Mouse (Mus musculus) ES-Bruce4 (cell line): ENCODE data around the gene Il10. TPM values are rescaled to one million over a fixed set of nuclear protein-coding genes. Genes with fewer than 3 reads are reported as not detected.
A peak's percentile ranks its signal among the peaks of the same experiment; 100 is the strongest.

Experiments
- H3K27ac ChIP-seq: 2 replicates; pipeline ENCODE4 v1.5.1; 2012; ENCODE audit warnings: low read length, inconsistent platforms; ENCODE audit not compliant: insufficient read depth
- H3K27me3 ChIP-seq: 2 replicates; pipeline ENCODE4 v1.6.1; 2012; ENCODE audit warnings: mild to moderate bottlenecking, low read length, inconsistent platforms; ENCODE audit not compliant: control insufficient read depth, poor library complexity, insufficient read depth, severe bottlenecking
- H3K36me3 ChIP-seq: 2 replicates; pipeline ENCODE4 v1.6.1; 2012; ENCODE audit warnings: inconsistent platforms, mild to moderate bottlenecking, low read length, moderate library complexity; ENCODE audit not compliant: control insufficient read depth, poor library complexity, insufficient read depth, severe bottlenecking
- H3K4me1 ChIP-seq: one replicate; pipeline ENCODE4 v1.8.1; 2011; ENCODE audit warnings: low read length; ENCODE audit not compliant: control insufficient read depth, insufficient read depth
- H3K4me3 ChIP-seq: 2 replicates; pipeline ENCODE4 v1.5.1; 2011; ENCODE audit warnings: low read depth, mild to moderate bottlenecking, low read length
- H3K9ac ChIP-seq: 2 replicates; pipeline ENCODE4 v1.6.1; 2012; ENCODE audit warnings: low read depth, mild to moderate bottlenecking, inconsistent platforms; ENCODE audit not compliant: poor library complexity, severe bottlenecking
- H3K9me3 ChIP-seq: replicated peaks from 2 replicates; pipeline ENCODE4 v1.6.1; 2012; ENCODE audit warnings: mild to moderate bottlenecking, low read length, inconsistent platforms; ENCODE audit not compliant: control insufficient read depth, poor library complexity, insufficient read depth, severe bottlenecking
- CTCF ChIP-seq: IDR thresholded peaks from one replicate; pipeline ENCODE4 v1.8.1; 2011; ENCODE audit warnings: low read depth, low read length
- EP300 ChIP-seq: IDR thresholded peaks from 2 replicates; pipeline ENCODE4 v1.6.1; 2011; ENCODE audit warnings: low read depth, low read length; ENCODE audit not compliant: insufficient read depth
- POLR2A ChIP-seq: IDR thresholded peaks from one replicate; pipeline ENCODE4 v1.8.1; 2011; ENCODE audit warnings: low read length; ENCODE audit not compliant: insufficient read depth
- polyA plus RNA-seq: library from polyadenylated mRNA; stranded (reverse); fragments of >200 nt; gene quantifications from 2 replicates; pipeline ENCODE4 v1.2.4, GENCODE M21; 2011; ENCODE audit warnings: low read depth; ENCODE audit not compliant: missing spikeins, insufficient read depth, insufficient read length

The Il10 gene
- polyA plus RNA-seq, 1 experiment = not detected

- TF ChIP-seq CTCF (no peak), EP300 (no peak), POLR2A (no peak)
- H3K4me1 ChIP-seq = no peaks in the 10 kb centered on the region
- H3K27ac ChIP-seq = no peak overlapping the region
- H3K9ac ChIP-seq = no peak overlapping the region
- H3K4me3 ChIP-seq = no peak overlapping the region
- H3K27me3 ChIP-seq = no peaks in the 10 kb centered on the region
- H3K9me3 ChIP-seq = no peaks in the 10 kb centered on the region
- H3K36me3 ChIP-seq = no peaks in the 10 kb centered on the region
Observed at GRCm38 (mm10) chr1:131059841-131060240, 40.2 kb downstream of the Il10 start.

- peak; percentile 23 for TF ChIP-seq CTCF
- no peak for TF ChIP-seq POLR2A
Observed at GRCm38 (mm10) chr1:131060290-131061253, 40.9 kb downstream of the Il10 start.

GRCm38 (mm10) chr1:131061740-131062254 lies 42.2 kb downstream of the Il10 start:
- H3K27me3 ChIP-seq = no peaks in the 10 kb centered on the region
- no peaks in the 10 kb centered on the region for H3K9me3 ChIP-seq
- TF ChIP-seq CTCF (no peak), EP300 (no peak), POLR2A (no peak)
- H3K9ac ChIP-seq = no peak overlapping the region
- no peak overlapping the region for H3K4me3 ChIP-seq
- H3K27ac ChIP-seq = no peak overlapping the region
- H3K4me1 ChIP-seq = no peaks in the 10 kb centered on the region
- H3K36me3 ChIP-seq = no peaks in the 10 kb centered on the region

More at GRCm38 (mm10) chr1:131060290-131061253, 40.9 kb downstream of the Il10 start:
- Histone ChIP-seq H3K4me1 (no peaks in the 10 kb centered on the region), H3K9ac (no peak overlapping the region), H3K27ac (no peak overlapping the region), H3K36me3 (no peaks in the 10 kb centered on the region), H3K4me3 (no peak overlapping the region), H3K27me3 (no peaks in the 10 kb centered on the region), H3K9me3 (no peaks in the 10 kb centered on the region)

- H3K9ac ChIP-seq = no peak overlapping the region
- TF ChIP-seq CTCF (no peak), POLR2A (no peak), EP300 (no peak)
- no peak overlapping the region for H3K27ac ChIP-seq
- H3K36me3 ChIP-seq = no peaks in the 10 kb centered on the region
- H3K4me3 ChIP-seq = no peak overlapping the region
- H3K9me3 ChIP-seq = no peaks in the 10 kb centered on the region
- no peaks in the 10 kb centered on the region for H3K4me1 ChIP-seq
- H3K27me3 ChIP-seq = no peaks in the 10 kb centered on the region
Observed at GRCm38 (mm10) chr1:131062821-131063220, 43.2 kb downstream of the Il10 start.

GRCm38 (mm10) chr1:131064202-131064601 lies 44.6 kb downstream of the Il10 start:
- TF ChIP-seq EP300 = no peak
- no peak for TF ChIP-seq POLR2A
- no peak for TF ChIP-seq CTCF
- H3K4me3 ChIP-seq = no peak overlapping the region
- H3K9ac ChIP-seq = no peak overlapping the region
- no peaks in the 10 kb centered on the region for H3K36me3 ChIP-seq
- H3K9me3 ChIP-seq = no peaks in the 10 kb centered on the region
- no peaks in the 10 kb centered on the region for H3K4me1 ChIP-seq
- no peak overlapping the region for H3K27ac ChIP-seq
- H3K27me3 ChIP-seq = no peaks in the 10 kb centered on the region

- Histone ChIP-seq H3K36me3 (no peaks in the 10 kb centered on the region), H3K4me1 (no peaks in the 10 kb centered on the region), H3K27me3 (no peaks in the 10 kb centered on the region), H3K9ac (no peak overlapping the region), H3K4me3 (no peak overlapping the region), H3K27ac (no peak overlapping the region), H3K9me3 (no peaks in the 10 kb centered on the region)
- no peak for TF ChIP-seq CTCF
- TF ChIP-seq POLR2A = no peak
- no peak for TF ChIP-seq EP300
Observed at GRCm38 (mm10) chr1:131068011-131068727, 48.5 kb downstream of the Il10 start.
